Mouse (Mus musculus) intestine, embryonic 14.5 days (tissue): ENCODE results near the gene Rps2. TPM values are rescaled to one million over a fixed set of nuclear protein-coding genes. Genes with fewer than 3 reads are reported as not detected.
"Not testable (repeated sequence)": the region's sequence is repeated elsewhere in the genome, so short reads cannot be mapped to it uniquely, and the experiment has no call there.

Experiments
- ATAC-seq: fragments of 200-750 bp; cut with Nextera tagmentation; replicated peaks from 2 replicates; pipeline ENCODE4 v1.8.0; 2017; ENCODE audit warnings: low read depth, moderate number of reproducible peaks, moderate TSS enrichment, moderate library complexity; ENCODE audit not compliant: low FRiP score, low TSS enrichment
- DNase-seq: peaks from one replicate; pipeline ENCODE4 v3.0.0-alpha.2; 2018; ENCODE audit warnings: low spot score
- H3K27ac ChIP-seq: fragments of 300-500 bp; sonication (generic); 2 replicates; pipeline ENCODE4 v1.5.1; 2014; ENCODE audit warnings: low read depth, mild to moderate bottlenecking, control low read depth
- H3K27me3 ChIP-seq: fragments of 300-500 bp; sonication (generic); replicated peaks from 2 replicates; pipeline ENCODE4 v1.6.1; 2014; ENCODE audit warnings: low read length, control low read depth; ENCODE audit not compliant: control insufficient read depth, insufficient read depth
- H3K36me3 ChIP-seq: fragments of 300-500 bp; sonication (generic); 2 replicates; pipeline ENCODE4 v1.6.1; 2014; ENCODE audit warnings: low read length, control low read depth; ENCODE audit not compliant: control insufficient read depth, insufficient read depth
- H3K4me1 ChIP-seq: fragments of 300-500 bp; sonication (generic); replicated peaks from 2 replicates; pipeline ENCODE4 v1.6.1; 2014; ENCODE audit warnings: low read length, control low read depth, mixed read lengths; ENCODE audit not compliant: control insufficient read depth, insufficient read depth
- H3K4me2 ChIP-seq: fragments of 300-500 bp; sonication (generic); 2 replicates; pipeline ENCODE4 v1.6.1; 2014; ENCODE audit warnings: low read length
- H3K4me3 ChIP-seq: fragments of 300-500 bp; sonication (generic); 2 replicates; pipeline ENCODE4 v1.5.1; 2014; ENCODE audit warnings: low read depth, low read length, control low read depth, mixed read lengths
- H3K9ac ChIP-seq: fragments of 300-500 bp; sonication (generic); 2 replicates; pipeline ENCODE4 v1.6.1; 2014; ENCODE audit warnings: mild to moderate bottlenecking, low read length
- H3K9me3 ChIP-seq: fragments of 300-500 bp; sonication (generic); 2 replicates; pipeline ENCODE4 v1.6.1; 2016; ENCODE audit warnings: low read length, control low read depth; ENCODE audit not compliant: control insufficient read depth
- WGBS: fragments of 180-500 bp; shearing (Covaris S2); extraction: QIAGEN DNeasy Blood & Tissue Kit; methylation state at CpG from one replicate; pipeline ENCODE4 v1.1.7; 2014; 5-methylcytosine and 5-hydroxymethylcytosine counted together
- polyA plus RNA-seq: library from polyadenylated mRNA; unstranded; fragments of >200 nt; fragmentation: Nextera tagmentation; extraction: Ambion mirVana; gene quantifications from 2 replicates; pipeline ENCODE4 v1.2.1, GENCODE M21; 2014

Gene Rps2
- polyA plus RNA-seq = 1,745 and 1,859 TPM in 2 replicates

DNA sequence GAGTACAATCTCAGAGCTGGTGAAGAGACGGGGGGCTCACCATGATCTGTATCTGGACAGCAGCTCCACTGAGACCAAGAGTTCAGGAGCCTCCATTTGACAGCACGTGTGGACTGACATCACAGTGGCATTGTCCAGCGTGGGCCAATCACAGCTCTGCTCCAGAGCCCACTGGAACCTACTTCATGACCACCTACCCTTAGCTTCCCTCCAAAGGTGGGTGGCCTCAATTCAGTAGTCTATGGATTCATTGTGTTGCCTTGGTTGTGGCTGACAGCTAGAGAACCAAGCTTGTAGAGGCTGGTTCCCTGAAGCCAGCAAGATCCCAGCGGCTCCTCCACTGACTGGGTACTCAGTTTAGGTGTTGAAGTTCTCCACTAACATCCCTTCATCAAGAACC is at the start of gene Rps2, which contains the start of gene Rnf151:
Gene Rps2 (plus strand): TSS at position 174 of the 400 bp plus-strand sequence.
Gene Rnf151 (minus strand): TSS at position 121 of the 400 bp plus-strand sequence.
- H3K4me2 ChIP-seq = peak within 1 kb of the TSS; percentile 67
- H3K27ac ChIP-seq = no peak within 1 kb of the TSS
- H3K4me1 ChIP-seq = peaks cover 18% of the 10 kb centered on the region
- 77% methylated on average over 4 of the region's 4 CpGs for WGBS
- H3K9me3 ChIP-seq = no peaks in the 10 kb centered on the region
- H3K4me3 ChIP-seq = peak within 1 kb of the TSS; percentile 92
- ATAC-seq (no peak), DNase-seq (no peak)
- peaks cover 35% of the 10 kb centered on the region for H3K36me3 ChIP-seq
- no peak within 1 kb of the TSS for H3K9ac ChIP-seq
- no peaks in the 10 kb centered on the region for H3K27me3 ChIP-seq

DNA sequence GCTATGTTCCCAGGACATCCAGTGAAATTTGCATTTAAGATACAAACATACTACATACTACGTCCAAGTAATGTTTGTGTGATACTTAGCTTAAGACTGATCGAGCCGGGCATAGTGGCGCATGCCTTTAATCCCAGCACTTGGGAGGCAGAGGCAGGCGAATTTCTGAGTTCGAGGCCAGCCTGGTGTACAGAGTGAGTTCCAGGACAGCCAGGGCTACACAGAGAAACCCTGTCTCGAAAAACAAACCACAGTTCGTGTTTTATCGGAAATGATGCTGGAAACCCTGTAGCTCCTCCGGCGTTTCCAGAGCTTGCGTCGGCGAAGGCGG is 48.7 kb upstream of the Rps2 start:
- Histone ChIP-seq H3K4me2 (peak overlapping the region; percentile 92), H3K4me3 (peak overlapping the region; percentile 98), H3K9ac (peak overlapping the region; percentile 91), H3K4me1 (peaks cover 26% of the 10 kb centered on the region), H3K27ac (peak overlapping the region; percentile 54; the same call in 1 of the 2 replicates)
- H3K36me3 ChIP-seq, H3K9me3 ChIP-seq, DNase-seq, H3K27me3 ChIP-seq: not testable (repeated sequence)
- ATAC-seq = peak; percentile 18
- 9% methylated on average over 15 of the region's 15 CpGs for WGBS

DNA sequence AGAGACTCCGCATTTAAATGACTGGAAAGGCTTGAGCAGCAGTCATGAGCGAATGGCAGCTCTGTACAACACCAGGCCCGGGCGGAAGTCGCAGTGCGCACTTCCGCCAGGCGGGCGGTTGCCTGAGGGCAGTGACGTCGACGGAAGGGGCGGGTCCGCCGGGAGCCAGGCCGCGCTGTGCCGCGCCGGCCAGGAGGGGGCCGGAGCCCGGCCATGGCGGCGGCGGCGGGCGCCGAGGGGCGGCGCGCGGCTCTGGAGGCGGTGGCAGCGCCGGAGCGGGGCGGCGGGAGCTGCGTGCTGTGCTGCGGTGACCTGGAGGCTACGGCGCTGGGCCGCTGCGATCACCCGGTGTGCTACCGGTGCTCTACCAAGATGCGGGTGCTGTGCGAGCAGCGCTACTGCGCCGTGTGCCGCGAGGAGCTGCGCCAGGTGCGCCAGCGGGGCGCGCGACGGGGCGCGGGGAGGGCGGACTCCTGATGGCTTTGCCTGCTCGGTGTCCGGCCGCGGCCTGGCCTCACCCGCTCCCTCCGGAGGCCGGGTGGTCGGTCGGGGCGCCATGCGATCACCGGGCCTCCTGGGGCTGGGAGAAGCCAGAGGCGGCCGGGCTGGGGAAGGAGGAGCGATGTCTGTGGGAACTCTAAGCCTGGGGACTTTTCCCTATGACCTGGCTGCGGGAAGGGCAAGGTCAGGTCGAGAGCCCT is 48.2 kb upstream of the Rps2 start, which contains the start of gene Zfp598:
Gene Zfp598 (plus strand): TSS at position 143 of the 701 bp plus-strand sequence.
- ATAC-seq (peak; percentile 98), DNase-seq (peak; percentile 97)
- Histone ChIP-seq H3K9me3 (no peaks in the 10 kb centered on the region), H3K36me3 (no peaks in the 10 kb centered on the region), H3K27ac (peak within 1 kb of the TSS; percentile 81), H3K4me2 (peak within 1 kb of the TSS; percentile 92), H3K27me3 (no peaks in the 10 kb centered on the region), H3K4me3 (peak within 1 kb of the TSS; percentile 98), H3K9ac (peak within 1 kb of the TSS; percentile 91), H3K4me1 (peaks cover 26% of the 10 kb centered on the region)
- WGBS = 0% methylated on average over 77 of the region's 80 CpGs

DNA sequence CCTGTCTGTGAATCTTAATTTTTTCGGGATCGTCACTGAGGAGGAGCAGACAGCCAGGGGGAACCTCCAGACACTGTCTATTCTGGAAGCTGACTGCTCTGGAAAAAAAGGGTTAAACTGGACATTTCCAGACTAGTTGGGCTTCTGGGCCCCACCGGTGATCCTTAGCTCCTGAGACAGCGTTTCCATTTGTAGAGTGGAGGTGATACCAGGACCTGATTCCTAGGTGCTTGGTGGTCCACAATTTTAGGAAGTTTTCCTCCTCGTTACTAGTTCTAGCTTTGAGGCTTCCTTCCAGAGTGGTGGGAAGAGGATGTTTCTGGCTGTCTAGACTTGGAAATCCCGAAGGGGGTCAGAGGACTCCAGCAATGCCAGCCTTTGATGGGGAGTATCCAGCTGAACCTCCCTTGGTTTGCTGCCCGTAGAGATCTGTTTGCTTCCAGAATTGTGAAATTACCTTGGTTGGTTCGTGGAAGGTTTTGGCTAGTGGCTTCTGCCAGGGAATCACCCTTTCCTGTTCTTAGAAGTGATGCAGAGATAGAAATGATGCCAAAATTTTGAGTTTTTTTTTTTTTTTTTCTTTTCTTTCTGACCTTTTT is 47.6 kb upstream of the Rps2 start:
- DNase-seq (no peak), ATAC-seq (no peak)
- Histone ChIP-seq H3K4me1 (peaks cover 26% of the 10 kb centered on the region), H3K27me3 (no peaks in the 10 kb centered on the region), H3K4me2 (peak overlapping the region; percentile 92), H3K36me3 (no peaks in the 10 kb centered on the region), H3K9me3 (no peaks in the 10 kb centered on the region), H3K4me3 (peak overlapping the region; percentile 98), H3K9ac (peak overlapping the region; percentile 91), H3K27ac (peak overlapping the region; percentile 81; the same call in 1 of the 2 replicates)
- 9% methylated on average over 8 of the region's 8 CpGs for WGBS

DNA sequence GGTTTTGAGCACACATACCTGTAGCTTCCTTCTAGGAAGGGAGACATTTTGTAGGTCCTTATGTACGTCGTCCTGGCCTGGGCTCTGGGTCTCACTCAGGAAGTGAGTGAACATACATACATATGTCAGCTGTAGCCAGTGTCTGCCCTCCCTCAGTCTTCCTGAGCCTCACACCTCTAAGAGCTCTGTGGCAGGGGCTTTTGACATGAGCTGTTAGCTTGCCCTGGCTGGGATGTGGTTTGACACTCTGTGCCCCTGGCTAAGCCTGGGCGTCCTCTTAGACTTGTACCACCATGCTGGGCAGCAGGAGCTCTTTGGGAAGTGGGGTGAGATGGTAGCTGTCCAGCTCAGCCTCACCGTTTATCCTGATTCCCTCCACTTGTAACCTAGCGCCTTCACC is 46.6 kb upstream of the Rps2 start:
- no peak for DNase-seq
- 70% methylated on average over 5 of the region's 5 CpGs for WGBS
- H3K4me1 ChIP-seq = peaks cover 26% of the 10 kb centered on the region
- H3K9me3 ChIP-seq = no peaks in the 10 kb centered on the region
- H3K9ac ChIP-seq = no peak overlapping the region
- no peaks in the 10 kb centered on the region for H3K27me3 ChIP-seq
- ATAC-seq = no peak
- no peak overlapping the region for H3K27ac ChIP-seq
- H3K36me3 ChIP-seq = no peaks in the 10 kb centered on the region
- H3K4me2 ChIP-seq = peak overlapping the region; percentile 92
- H3K4me3 ChIP-seq = no peak overlapping the region

DNA sequence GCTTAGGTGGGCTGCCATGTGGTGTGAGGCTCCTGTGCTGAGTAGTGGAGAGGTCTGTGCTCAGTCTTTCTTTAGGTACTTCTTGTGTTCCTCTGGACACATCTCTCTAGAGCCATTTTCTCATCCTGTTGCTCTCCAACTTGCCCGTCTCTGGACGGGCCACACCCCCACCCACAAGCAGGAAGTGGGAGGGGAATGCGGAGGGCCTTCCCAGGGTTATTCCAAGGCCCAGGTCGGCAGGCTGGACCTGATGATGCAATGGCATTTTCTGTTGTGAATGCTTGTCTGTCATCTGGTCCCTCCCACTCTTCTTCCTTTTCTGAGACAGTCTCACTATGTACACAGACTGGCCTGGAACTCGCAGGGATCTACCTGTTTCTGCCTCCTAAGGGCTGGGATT is 45.8 kb upstream of the Rps2 start:
- WGBS = 15% methylated on average over 5 of the region's 5 CpGs
- H3K4me1 ChIP-seq = peaks cover 26% of the 10 kb centered on the region
- no peak for ATAC-seq
- H3K9ac ChIP-seq = 0 out of 2 replicates have a peak overlapping the region, but pooled peaks have one; percentile 6
- H3K36me3 ChIP-seq = peaks cover 6% of the 10 kb centered on the region
- H3K4me3 ChIP-seq = no peak overlapping the region
- H3K9me3 ChIP-seq = no peaks in the 10 kb centered on the region
- H3K27me3 ChIP-seq = no peaks in the 10 kb centered on the region
- peak overlapping the region; percentile 20 for H3K4me2 ChIP-seq
- no peak overlapping the region for H3K27ac ChIP-seq
- no peak for DNase-seq

DNA sequence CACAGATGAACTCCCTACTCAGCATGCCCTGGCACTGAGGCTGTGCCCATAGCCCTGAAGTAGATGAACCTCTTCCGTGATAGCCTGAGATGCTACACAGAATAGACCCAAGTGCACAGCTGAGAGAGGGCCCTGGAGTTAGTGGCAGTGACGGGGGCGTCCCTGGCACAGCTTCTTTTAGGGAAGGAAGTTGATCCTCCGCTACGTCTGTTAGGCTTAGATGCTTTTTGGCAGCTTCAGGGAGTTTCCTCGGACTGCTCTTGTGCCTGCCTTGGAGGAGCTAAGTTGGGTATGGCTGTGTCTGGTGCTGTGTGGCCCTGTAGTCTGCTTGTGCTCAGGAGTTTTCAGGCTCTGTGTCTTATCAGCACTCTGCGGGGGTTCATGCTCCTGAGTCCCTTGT is 43.6 kb upstream of the Rps2 start:
- H3K36me3 ChIP-seq = peaks cover 28% of the 10 kb centered on the region
- no peak overlapping the region for H3K27ac ChIP-seq
- DNase-seq (no peak), ATAC-seq (no peak)
- 85% methylated on average over 7 of the region's 7 CpGs for WGBS
- no peaks in the 10 kb centered on the region for H3K27me3 ChIP-seq
- no peak overlapping the region for H3K4me3 ChIP-seq
- H3K4me2 ChIP-seq = no peak overlapping the region
- H3K4me1 ChIP-seq = peaks cover 23% of the 10 kb centered on the region
- H3K9ac ChIP-seq = no peak overlapping the region
- H3K9me3 ChIP-seq = no peaks in the 10 kb centered on the region

DNA sequence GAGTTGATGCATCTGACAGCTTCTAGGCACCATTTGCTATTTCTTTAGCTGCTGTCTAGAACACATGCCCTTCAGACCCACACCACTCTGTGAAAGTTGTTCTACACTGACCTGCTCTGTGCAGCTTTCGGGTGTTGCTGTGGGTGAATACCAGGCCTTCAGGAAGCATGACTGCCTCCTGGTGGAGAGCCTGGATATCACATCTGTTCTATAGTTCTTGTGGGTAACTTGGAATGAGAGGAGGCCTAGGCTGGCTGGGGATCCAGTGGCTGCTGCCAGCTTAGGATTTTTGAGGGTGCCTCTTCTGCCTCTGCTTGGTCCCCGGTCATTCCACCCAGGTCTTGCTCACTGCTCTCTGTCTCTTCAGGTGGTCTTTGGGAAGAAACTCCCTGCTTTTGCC is 41.7 kb upstream of the Rps2 start:
- ATAC-seq (no peak), DNase-seq (peak; percentile 84)
- H3K9ac ChIP-seq = no peak overlapping the region
- H3K4me1 ChIP-seq = peaks cover 14% of the 10 kb centered on the region
- WGBS = 60% methylated on average over 2 of the region's 2 CpGs
- H3K27ac ChIP-seq = no peak overlapping the region
- no peaks in the 10 kb centered on the region for H3K27me3 ChIP-seq
- no peak overlapping the region for H3K4me3 ChIP-seq
- H3K4me2 ChIP-seq = no peak overlapping the region
- peaks cover 47% of the 10 kb centered on the region for H3K36me3 ChIP-seq
- no peaks in the 10 kb centered on the region for H3K9me3 ChIP-seq
